Mouse (Mus musculus) T-helper 1 cell (primary cell): ENCODE data around the gene Acaa1a.

Experiments
- in situ Hi-C: fragments of 300-600 bp; cut with MboI, MseI; formaldehyde crosslinking; loops from one replicate; pipeline ENCODE4 v1.15.1; 2025; ENCODE audit warnings: high pct_unique_total_duplicates

Gene Acaa1a

DNA sequence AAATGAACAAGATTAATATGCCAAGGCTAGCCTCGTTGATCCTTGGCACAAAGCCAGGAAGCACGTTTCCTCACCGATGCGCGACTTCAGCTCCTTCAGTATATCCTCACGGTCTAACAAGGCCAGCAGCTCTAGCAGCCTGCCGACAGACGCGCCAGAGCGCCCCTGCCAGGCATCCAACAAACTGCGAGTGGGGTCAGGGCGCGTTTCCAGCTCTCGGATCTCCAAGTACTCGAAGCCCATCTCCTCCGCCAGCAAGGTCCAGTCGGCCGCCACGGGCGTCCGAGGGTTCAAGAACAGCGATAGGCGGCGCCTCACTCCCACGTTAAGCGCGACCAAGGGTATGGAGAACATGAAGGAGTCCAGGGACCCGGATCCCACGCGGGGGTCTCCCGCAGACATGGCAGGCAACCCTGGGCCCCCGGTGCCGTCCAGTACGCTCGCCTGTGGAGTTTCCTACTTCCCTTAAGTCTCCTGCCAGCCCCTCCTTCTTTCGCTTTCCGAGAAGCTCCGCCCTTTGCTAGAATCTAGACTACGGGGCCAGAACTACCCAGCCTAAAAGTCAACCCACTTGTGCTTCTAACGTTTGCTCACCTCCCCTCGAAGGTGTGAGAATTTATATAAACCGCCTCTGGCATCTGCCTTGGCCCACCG, at the start of gene Acaa1a:
Gene Acaa1a, plus strand, starts transcription at position 119 of the 654 bp plus-strand sequence.
- in situ Hi-C loops = loop anchor here (10.0 kb wide), 1 partner anchor 1225 kb away; no protein-coding TSS in a partner anchor

DNA sequence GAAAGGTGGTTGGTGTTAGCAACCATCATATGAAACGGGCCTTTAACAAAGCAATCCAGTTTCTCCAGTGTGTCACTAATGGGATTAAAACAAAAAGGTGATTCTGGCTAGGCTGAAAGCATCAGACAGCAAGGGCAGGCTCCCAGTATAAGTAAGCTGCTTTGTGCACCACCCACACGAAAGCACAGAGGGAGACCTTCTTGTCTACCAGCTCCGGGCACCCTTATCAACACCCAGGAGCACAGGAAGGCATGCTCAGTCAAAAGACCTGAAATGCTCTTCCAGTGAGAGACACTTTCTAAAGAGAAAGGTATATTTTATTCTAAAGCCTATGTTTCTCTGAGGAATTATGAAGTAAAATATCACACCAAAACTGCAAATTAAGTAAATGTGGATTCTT, 48.7 kb upstream of the Acaa1a start:
- in situ Hi-C loops = no loop called here

GRCm38 (mm10) chr9:119297696-119298095, 41.8 kb upstream of the Acaa1a start:
- in situ Hi-C loops = no loop called here

DNA sequence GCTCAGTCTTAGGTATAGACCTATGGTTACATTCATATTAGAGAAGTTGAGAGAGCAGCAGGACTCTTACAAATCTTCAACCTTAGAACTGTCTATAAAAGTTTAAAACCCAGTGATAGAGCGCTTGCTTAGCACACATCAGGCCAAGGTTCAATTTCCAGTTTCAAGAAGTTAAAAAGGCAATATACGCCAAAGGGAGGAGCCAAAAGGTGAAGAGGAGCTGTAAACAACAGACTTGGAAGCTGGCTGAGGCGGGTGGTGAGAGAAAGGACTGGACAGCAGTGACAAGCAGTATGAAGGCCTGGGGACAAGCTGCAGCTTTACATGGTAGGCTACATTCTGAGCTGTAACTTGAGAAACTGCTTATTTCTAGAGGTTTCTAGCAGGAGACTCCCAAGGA, 40.9 kb upstream of the Acaa1a start:
- in situ Hi-C loops = no loop called here

GRCm38 (mm10) chr9:119305863-119306262, 33.6 kb upstream of the Acaa1a start:
- in situ Hi-C loops = no loop called here

DNA sequence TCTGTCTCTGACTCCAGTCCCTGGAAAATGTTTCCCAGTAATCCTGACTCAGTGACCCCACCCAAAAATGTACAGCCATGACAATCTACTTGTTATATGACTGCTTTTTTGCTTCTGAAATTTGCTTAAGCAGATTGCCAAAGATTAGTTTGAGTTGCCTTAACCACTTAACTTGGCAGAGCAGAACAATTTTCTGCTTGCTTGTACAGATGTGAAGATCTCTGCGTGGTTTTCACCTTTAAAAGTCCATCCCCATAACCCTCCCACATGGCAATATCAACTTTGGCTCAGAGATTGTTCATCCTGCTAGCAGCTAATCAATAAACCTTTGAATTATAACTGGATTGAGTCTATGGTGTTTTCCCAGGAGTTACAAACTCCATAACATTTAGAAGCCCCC, 30.4 kb upstream of the Acaa1a start:
- in situ Hi-C loops = no loop called here

DNA sequence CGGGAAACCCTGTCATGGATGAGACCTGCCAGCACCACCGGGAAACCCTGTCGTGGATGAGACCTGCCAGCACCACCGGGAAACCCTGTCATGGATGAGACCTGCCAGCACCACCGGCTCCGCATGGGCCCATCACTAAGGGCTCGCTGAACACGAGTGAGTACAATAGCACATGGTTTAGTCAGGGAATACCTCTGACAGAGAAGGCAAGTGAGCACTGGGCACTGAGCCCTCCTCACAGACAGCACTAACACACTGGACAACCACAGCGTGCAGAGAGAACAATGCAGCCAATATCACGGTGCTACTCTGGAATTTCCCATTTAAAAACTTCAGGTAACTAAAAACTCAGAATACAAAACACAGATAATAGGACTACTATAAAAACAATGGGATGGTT, 26.4 kb upstream of the Acaa1a start:
- in situ Hi-C loops = no loop called here

DNA sequence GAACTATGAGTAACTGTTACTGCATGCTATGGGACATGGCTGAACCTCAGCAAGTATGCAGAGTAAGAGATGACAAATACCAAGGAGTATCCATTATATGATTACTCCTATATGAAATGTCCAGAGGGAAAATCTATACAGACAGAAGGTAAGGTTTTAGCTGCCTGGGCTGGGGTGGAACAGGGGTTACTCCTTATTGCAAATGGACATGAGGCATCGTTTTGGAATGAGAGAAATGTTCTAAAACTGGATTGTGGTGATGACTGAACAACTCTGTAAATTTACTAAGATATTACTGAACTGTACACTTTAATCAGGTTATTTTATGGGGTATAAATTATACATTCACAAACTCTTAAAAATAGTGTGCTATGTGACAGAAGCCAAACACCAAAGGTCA, 20.6 kb upstream of the Acaa1a start:
- in situ Hi-C loops = no loop called here

DNA sequence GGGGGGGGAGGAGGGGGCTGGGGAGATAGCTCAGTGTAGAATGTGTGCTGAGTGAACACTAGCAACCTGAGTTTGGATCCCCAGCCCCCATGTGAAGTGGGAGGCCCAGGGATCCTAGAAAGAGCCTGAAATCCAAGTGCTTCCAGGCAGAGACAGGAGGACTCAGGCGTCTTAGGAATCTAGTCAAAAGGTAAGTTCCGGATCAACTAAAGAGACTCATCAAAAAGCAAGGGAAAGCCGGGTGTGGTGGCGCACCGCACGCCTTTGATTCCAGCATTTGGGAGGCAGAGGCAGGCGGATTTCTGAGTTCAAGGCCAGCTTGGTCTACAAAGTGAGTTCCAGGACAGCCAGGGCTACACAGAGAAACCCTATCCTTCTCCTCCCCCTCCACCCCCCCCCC, 19.0 kb upstream of the Acaa1a start:
- in situ Hi-C loops = no loop called here

- in situ Hi-C loops = no loop called here
Observed at GRCm38 (mm10) chr9:119320946-119321345, 18.5 kb upstream of the Acaa1a start.

- in situ Hi-C loops = no loop called here
Observed at GRCm38 (mm10) chr9:119321392-119322229, 17.9 kb upstream of the Acaa1a start.

GRCm38 (mm10) chr9:119322289-119323259, 16.9 kb upstream of the Acaa1a start, which contains the start of gene Oxsr1:
TSS of gene Oxsr1 (minus strand) at chr9:119322427.
- in situ Hi-C loops = no loop called here

DNA sequence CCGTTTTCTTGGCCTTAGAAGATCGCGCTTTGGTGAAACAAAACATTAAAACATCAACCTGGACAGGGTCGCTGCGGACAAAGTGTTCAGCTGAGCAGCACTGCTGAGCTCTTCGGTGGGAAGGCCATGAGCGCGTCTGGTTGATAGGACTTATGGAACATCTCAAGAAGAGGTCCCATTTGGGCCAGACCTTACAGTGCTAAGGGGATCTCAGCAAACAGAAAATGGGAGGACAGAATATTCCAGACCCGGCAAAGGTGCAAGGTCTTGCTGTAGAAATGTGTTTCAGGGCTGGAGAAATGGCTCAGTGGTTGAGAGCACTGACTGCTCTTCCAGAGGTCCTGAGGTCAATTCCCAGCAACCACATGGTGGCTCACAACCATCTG, 16.2 kb upstream of the Acaa1a start:
- in situ Hi-C loops = no loop called here

DNA sequence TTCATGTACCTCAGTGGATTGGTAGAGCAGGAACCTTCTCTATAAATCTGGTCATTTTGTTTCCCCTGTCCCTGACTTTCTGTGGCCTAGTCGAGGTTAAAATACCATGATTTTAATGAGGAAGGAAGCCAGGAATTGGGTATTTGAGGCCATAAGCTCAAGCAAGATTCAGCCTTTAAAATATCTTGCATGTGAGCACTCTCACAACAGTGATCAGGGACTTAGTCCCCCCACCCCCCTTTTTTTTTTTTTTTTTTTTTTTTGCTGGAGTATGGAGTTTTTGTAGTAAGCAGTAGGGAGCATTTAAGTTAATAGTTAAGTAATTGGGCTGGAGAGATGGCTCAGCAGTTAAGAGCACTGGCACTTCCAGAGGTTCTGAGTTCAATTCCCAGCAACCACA, 15.3 kb upstream of the Acaa1a start:
- in situ Hi-C loops = no loop called here

DNA sequence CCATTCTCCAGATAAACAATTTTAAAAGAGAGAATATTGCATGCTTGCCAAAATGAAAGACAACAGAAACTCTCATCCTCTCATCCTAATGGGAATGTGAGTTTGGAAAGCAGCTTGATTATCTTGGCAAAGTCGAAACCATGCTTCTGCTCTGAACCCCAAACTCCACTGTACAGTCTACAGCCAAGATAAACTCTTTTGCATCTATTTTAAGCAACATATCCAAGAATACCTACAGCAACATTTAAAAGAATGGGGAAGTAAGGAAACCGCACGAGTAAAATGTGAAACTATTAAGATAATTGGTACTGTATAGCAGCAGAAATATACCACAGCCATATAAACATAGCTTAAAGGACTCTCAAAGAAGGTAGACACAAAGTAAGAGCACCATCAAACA, 11.0 kb upstream of the Acaa1a start:
- in situ Hi-C loops = no loop called here

DNA sequence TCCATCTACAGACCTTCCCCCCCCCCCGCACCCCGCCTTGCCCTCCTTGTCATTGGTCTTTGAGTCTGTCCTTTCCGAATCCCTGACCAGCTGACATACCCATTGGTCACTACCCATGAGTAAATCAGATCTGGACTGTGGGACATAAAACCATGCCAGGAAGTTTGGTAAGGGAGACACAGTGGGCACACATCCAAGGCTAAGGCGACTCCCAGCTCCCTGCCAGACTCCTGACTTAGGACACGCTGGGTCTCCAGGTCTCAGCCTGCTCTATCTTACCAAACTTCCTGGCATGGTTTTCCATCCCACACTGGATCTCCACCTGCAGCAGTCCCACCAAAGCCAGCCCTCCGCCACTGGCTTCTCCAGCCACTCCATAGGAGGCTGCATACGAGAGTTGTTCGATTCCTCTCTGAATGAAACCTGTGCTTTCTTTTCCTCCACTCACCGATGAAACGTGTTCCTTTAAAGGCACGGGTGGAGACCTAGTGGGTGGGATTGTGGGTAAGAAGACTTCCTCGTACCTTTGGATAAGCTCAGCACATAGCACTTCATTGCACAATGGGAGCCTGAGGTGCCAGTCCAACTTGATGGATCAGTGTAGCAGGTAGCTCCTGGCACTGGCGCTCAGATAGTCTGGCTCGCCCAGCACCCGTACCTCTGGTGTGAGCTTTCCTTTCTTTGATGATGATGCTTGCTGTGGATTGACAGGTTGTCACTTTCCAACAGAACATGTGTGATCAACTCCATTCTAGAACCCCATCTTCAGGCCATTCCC, 9.1 kb upstream of the Acaa1a start:
- in situ Hi-C loops = loop anchor here (10.0 kb wide), 1 partner anchor 1234 kb away; no protein-coding TSS in a partner anchor

DNA sequence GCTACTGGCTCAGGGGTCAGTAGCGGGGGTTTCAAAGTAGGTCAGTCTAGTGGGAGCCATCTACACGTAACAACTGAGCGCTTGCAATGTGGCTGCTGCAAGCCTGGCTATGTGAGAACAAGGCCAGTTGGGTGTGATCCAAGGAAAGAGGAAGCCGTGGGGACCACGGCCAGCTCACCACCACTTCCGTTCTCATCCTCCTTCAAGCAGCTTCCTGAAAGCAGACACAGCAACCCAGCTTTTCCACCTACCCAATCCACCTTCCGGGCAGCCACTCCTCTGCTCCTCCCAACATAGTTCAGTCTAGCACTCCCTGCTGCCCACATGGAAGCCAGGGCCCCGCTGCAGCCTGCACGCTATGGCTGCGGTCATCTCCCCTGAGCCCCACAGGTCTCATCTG, 5.2 kb upstream of the Acaa1a start:
- in situ Hi-C loops = loop anchor here (10.0 kb wide), 1 partner anchor 1230 kb away; no protein-coding TSS in a partner anchor

DNA sequence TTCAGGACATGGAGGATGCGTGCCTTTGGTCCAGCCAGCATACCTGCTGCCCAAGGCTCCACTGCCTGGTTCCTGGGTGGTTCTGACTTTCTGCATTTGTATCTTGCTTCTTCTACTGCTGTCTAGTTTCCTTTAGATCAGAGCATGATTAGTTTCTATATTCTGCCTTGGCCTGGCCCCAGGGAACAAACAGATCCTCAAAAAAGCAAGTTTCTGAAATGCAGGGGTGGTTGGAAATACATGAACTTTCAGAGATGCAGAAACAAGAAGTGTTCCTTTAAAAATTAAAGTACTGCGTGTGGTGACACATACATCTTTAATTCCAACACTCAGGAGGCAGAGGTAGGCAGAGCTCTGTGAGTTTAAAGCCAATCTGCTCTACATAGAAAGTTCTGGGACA, 4.6 kb upstream of the Acaa1a start:
- in situ Hi-C loops = loop anchor here (10.0 kb wide), 1 partner anchor 1230 kb away; no protein-coding TSS in a partner anchor

DNA sequence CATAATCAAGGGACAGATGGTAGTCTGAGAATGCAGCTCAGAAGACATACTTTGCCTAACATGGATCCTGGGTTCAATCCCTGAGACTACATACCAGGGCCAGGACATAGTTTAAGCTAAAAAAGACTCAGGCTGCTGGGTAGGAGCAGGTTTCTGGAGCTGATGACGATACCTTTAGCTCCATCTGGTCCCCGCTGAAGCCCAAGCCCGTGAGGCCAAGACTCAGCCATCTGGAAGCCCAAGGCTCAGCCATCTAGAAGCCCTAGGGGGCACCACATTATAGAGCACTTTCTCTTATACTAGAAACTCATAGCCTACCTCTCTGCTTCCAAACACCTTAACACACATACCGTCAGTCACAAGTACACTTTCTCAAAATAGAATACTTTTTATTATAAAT, 3.9 kb upstream of the Acaa1a start:
- in situ Hi-C loops = loop anchor here (10.0 kb wide), 1 partner anchor 1229 kb away; no protein-coding TSS in a partner anchor

GRCm38 (mm10) chr9:119337842-119338241, 1.6 kb upstream of the Acaa1a start:
- in situ Hi-C loops = loop anchor here (10.0 kb wide), 1 partner anchor 1227 kb away; no protein-coding TSS in a partner anchor

DNA sequence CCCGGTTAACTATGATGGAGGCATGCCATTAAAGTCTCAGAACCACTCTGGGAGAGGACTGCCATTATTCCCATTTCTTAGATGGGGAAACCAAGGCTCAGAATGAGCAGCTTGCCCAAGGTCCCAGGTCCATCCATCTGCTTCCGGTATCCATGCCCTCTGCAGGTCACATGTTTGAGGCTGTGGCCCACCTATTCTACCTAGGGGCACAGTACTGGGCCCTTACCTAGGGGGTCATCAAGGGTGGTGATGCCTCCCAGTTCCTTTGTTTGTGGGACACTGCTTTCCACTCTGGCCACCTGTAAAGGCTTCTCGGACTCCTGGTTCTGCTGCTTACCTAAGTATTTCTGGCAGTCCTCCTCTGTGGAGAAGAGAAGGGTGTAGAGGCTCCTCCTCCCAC, 1.1 kb upstream of the Acaa1a start:
- in situ Hi-C loops = loop anchor here (10.0 kb wide), 1 partner anchor 1226 kb away; no protein-coding TSS in a partner anchor
